Mouse (Mus musculus) midbrain, embryonic 11.5 days (tissue): ENCODE data around the gene Tmed1. TPM values are rescaled to one million over a fixed set of nuclear protein-coding genes. Genes with fewer than 3 reads are reported as not detected.

Source experiments
- ATAC-seq: fragments of 200-750 bp; cut with Nextera tagmentation; 2 replicates; pipeline ENCODE4 v1.8.0; 2017; ENCODE audit warnings: moderate TSS enrichment, moderate library complexity; ENCODE audit not compliant: low FRiP score
- DNase-seq: peaks from one replicate; pipeline ENCODE4 v3.0.0; 2015; ENCODE audit warnings: low spot score; ENCODE audit errors: missing footprints
- H3K27ac ChIP-seq: fragments of 300-500 bp; sonication (generic); 2 replicates; pipeline ENCODE4 v1.5.1; 2014; ENCODE audit warnings: low read depth, low read length
- H3K27me3 ChIP-seq: fragments of 300-500 bp; sonication (generic); 2 replicates; pipeline ENCODE4 v1.6.1; 2014; ENCODE audit warnings: mild to moderate bottlenecking, low read length, moderate library complexity, mixed read lengths; ENCODE audit not compliant: control insufficient read depth, insufficient read depth
- H3K36me3 ChIP-seq: fragments of 300-500 bp; sonication (generic); 2 replicates; pipeline ENCODE4 v1.6.1; 2014; ENCODE audit warnings: mild to moderate bottlenecking, low read length, moderate library complexity, mixed read lengths; ENCODE audit not compliant: control insufficient read depth, insufficient read depth
- H3K4me1 ChIP-seq: fragments of 300-500 bp; sonication (generic); 2 replicates; pipeline ENCODE4 v1.6.1; 2014; ENCODE audit warnings: low read length; ENCODE audit not compliant: control insufficient read depth, insufficient read depth
- H3K4me2 ChIP-seq: fragments of 300-500 bp; sonication (generic); 2 replicates; pipeline ENCODE4 v1.6.1; 2014; ENCODE audit warnings: mild to moderate bottlenecking, moderate library complexity
- H3K4me3 ChIP-seq: fragments of 300-500 bp; sonication (generic); 2 replicates; pipeline ENCODE4 v1.5.1; 2014; ENCODE audit warnings: low read depth, low read length
- H3K9ac ChIP-seq: fragments of 300-500 bp; sonication (generic); 2 replicates; pipeline ENCODE4 v1.6.1; 2014; ENCODE audit warnings: low read length
- H3K9me3 ChIP-seq: fragments of 300-500 bp; sonication (generic); 2 replicates; pipeline ENCODE4 v1.6.1; 2016; ENCODE audit warnings: low read length; ENCODE audit not compliant: control insufficient read depth
- WGBS: fragments of 180-500 bp; shearing (Covaris S2); extraction: QIAGEN DNeasy Blood & Tissue Kit; methylation state at CpG from one replicate; pipeline ENCODE4 v1.1.7; 2014; 5-methylcytosine and 5-hydroxymethylcytosine counted together
- polyA plus RNA-seq: library from polyadenylated mRNA; unstranded; fragments of >200 nt; fragmentation: Nextera tagmentation; extraction: Ambion mirVana; gene quantifications from 2 replicates; pipeline ENCODE4 v1.2.1, GENCODE M21; 2014

The Tmed1 gene
- polyA plus RNA-seq, 1 experiment from 2014 or later, result 68.0 TPM

DNA sequence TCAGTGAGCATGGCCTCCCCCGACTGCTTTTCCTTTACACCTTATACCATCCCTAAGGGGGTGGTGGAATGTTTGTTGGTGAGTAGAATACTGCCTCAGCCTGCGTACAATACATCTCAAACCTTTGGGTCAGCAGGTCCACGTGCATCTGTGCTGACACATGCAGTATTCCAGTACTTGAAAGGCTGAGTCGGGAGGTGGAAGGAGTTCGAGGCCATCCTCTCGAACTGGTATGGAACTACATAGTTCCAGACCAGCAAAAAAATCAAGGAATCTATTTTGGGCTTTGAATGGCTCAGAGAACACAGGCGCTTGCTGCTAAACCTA lies 600 bp upstream of the Tmed1 start:
- ATAC-seq (peak; percentile 33), DNase-seq (no peak)
- WGBS, result 6% methylated on average over 7 of the region's 7 CpGs
- Histone ChIP-seq H3K4me1 (peaks cover 9% of the 10 kb centered on the region), H3K27ac (peak overlapping the region; percentile 75), H3K9ac (peak overlapping the region; percentile 79), H3K27me3 (no peaks in the 10 kb centered on the region), H3K4me2 (peak overlapping the region; percentile 70), H3K36me3 (peaks cover 3% of the 10 kb centered on the region; the same call in 1 of the 2 replicates), H3K4me3 (peak overlapping the region; percentile 67), H3K9me3 (no peaks in the 10 kb centered on the region)

DNA sequence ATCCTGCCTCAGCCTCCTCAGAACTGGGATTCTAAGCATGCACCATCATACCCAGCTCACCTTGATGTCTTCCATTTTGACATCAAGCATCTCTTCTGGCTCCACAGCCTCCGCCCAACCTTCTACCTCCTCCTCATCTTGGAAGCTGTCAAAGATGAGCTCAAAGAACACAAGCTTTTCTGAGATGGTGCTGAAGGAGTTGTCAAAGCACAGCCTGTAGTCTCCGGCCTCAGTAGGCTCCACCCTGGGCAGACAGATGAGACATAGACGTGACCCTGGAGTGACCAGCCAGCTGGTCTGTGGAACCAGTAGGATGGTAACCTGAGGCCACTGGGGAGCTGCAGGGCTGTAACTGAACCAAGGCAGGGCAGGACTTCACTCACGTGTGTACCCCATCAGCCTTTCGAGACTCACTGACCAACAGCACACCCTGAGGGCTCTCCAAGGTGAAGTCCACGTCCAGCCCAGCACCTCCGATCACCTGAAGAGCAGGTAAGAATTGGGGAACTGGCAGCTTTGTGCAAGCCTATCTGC lies 1.1 kb downstream of the Tmed1 start:
- Histone ChIP-seq H3K9me3 (no peaks in the 10 kb centered on the region), H3K27me3 (no peaks in the 10 kb centered on the region), H3K4me1 (peaks cover 9% of the 10 kb centered on the region), H3K27ac (no peak overlapping the region), H3K9ac (0 out of 2 replicates have a peak overlapping the region, but pooled peaks have one; percentile 79), H3K36me3 (peaks cover 3% of the 10 kb centered on the region; the same call in 1 of the 2 replicates), H3K4me2 (peak overlapping the region; percentile 70), H3K4me3 (peak overlapping the region; percentile 67; the same call in 1 of the 2 replicates)
- ATAC-seq, result no peak
- DNase-seq, result peak; percentile 81
- 77% methylated on average over 7 of the region's 7 CpGs for WGBS

DNA sequence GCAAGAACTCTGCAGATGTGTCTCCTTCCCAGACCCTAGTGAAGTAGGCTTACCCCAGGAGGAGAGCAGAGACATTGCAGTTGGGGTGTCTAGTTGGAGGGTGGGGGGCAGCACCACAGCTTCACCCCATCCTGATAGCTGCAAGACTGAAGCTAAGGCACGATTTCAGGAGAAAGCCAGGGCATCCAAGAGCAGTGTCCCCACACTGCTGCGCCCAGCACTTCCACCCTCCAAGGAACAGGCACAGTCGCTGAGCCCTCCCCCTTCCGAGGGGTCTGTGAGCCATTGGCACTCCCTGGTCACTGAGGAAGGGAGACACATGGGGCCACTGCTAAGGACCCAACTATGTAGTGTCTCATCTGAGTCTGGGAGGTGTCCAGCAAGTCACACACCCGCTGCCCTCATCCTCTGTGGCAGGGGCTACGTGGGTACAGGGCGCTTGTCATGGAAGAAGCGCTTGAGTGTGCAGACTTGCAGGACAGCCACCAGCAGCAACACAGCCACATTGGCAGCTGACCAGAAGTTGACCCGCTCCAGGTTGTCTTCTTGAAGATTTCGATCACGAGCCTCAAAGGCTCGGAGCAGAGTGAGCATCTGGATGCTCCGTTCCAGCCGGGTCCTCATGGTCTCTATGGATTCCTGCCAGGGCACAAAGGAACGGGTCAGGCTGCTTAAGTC lies 2.2 kb downstream of the Tmed1 start:
- Histone ChIP-seq H3K27ac (no peak overlapping the region), H3K4me2 (no peak overlapping the region), H3K36me3 (peaks cover 6% of the 10 kb centered on the region; the same call in 1 of the 2 replicates), H3K9me3 (no peaks in the 10 kb centered on the region), H3K27me3 (no peaks in the 10 kb centered on the region), H3K4me1 (peaks cover 9% of the 10 kb centered on the region), H3K9ac (no peak overlapping the region), H3K4me3 (no peak overlapping the region)
- ATAC-seq (no peak), DNase-seq (peak; percentile 73)
- 92% methylated on average over 15 of the region's 15 CpGs for WGBS

DNA sequence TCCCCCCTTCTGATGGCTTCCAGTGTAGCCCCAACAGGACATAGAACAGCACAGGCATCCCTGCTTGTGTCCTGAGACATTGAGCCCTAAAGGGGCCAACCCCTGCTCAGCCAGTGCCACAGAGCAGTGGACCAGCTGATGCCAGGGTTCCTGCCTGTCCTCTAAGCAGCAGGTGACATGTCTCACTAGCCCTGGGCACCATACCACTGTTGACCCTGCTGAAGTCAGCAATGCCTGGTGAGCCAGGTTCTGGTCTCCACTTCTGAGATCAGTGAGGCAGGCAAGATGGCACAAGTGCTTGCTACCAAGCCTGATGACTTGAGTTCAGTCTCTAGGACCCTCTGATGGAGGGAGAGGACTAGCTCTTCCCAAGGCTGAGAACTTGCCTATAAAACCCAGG lies 4.3 kb downstream of the Tmed1 start:
- no peak overlapping the region for H3K9ac ChIP-seq
- H3K4me3 ChIP-seq, result no peak overlapping the region
- DNase-seq, result peak; percentile 74
- ATAC-seq, result no peak
- no peaks in the 10 kb centered on the region for H3K9me3 ChIP-seq
- no peaks in the 10 kb centered on the region for H3K27me3 ChIP-seq
- peaks cover 6% of the 10 kb centered on the region; the same call in 1 of the 2 replicates for H3K36me3 ChIP-seq
- H3K27ac ChIP-seq, result no peak overlapping the region
- no peak overlapping the region for H3K4me2 ChIP-seq
- peaks cover 6% of the 10 kb centered on the region for H3K4me1 ChIP-seq

DNA sequence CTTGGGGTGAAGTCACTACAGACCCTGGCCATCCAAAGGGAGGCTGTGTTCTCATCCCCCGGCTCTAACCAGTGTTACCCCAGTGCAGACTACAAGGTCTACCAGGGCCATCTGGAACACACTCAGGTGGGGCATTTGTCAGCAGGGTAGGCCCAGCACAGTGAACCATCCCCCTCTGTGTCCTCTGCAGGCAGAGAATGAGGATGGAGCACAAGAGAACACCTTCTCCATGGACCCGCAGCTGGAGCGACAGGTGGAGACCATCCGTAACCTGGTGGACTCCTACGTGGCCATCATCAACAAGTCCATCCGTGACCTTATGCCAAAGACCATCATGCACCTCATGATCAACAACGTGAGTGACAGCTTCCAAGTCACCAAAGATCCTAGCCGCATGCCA lies 6.7 kb downstream of the Tmed1 start:
- Histone ChIP-seq H3K36me3 (peaks cover 9% of the 10 kb centered on the region; the same call in 1 of the 2 replicates), H3K27me3 (no peaks in the 10 kb centered on the region), H3K9ac (no peak overlapping the region), H3K4me1 (no peaks in the 10 kb centered on the region), H3K9me3 (no peaks in the 10 kb centered on the region), H3K4me3 (no peak overlapping the region), H3K4me2 (no peak overlapping the region), H3K27ac (no peak overlapping the region)
- peak; percentile 51 for DNase-seq
- no peak for ATAC-seq
- 97% methylated on average over 8 of the region's 8 CpGs for WGBS

DNA sequence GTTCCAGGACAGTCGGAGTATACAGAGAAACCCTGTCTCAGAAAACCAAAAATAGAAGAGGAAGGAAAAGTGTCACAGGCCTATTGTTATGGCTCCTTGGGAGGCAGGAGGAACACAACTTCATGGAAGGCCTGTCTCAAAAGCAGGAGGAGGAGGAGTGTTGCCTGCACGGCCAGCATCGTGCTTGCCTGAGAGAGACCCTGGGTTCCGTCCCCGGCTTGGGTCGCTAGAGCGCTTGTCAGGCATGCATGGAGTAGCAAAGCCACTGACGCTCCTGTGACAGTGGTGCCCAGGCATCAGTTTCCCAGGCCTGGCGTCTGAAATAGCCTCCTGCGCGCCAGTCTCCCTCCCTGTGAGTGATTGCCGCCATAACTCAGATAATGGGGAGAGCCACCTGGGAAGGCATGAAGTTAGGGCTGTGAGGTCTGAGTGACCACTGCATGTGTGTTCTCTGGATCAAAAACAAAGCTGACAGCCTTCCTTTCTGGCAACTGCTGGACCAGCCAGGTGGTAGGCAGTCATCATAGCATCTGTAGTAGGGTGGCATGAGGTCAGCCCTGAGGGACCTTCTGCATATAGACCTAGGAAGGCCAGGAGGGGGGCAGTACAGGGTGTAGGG lies 11.7 kb downstream of the Tmed1 start:
- Histone ChIP-seq H3K4me3 (no peak overlapping the region), H3K9me3 (no peaks in the 10 kb centered on the region), H3K27me3 (no peaks in the 10 kb centered on the region), H3K27ac (no peak overlapping the region), H3K36me3 (peaks cover 3% of the 10 kb centered on the region; the same call in 1 of the 2 replicates), H3K4me1 (no peaks in the 10 kb centered on the region), H3K9ac (no peak overlapping the region), H3K4me2 (no peak overlapping the region)
- 92% methylated on average over 12 of the region's 12 CpGs for whole genome bisulfite sequencing
- ATAC-seq (no peak), DNase-seq (peak; percentile 67)

DNA sequence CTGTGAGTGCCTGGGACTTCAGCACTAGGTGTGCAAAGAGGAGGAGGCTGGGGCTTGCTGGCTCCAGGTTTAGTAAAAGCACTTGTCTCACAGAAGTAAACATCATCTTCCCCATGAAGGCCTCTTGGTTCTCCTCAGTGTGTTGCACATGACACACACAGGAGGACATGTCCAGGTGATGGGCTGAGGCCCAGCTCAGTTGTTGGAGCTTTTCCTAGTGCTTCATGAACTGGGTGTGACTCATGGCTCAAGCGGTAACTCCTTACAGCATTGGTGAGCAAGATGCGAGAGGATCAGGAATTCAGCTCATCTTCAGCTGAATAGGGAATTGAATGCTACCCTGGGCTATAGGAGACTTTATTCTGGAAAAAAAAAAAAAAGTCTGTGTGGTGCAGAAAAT lies 12.4 kb downstream of the Tmed1 start:
- Histone ChIP-seq H3K27ac (no peak overlapping the region), H3K36me3 (peaks cover 3% of the 10 kb centered on the region; the same call in 1 of the 2 replicates), H3K9me3 (no peaks in the 10 kb centered on the region), H3K4me3 (no peak overlapping the region), H3K4me1 (no peaks in the 10 kb centered on the region), H3K9ac (no peak overlapping the region), H3K4me2 (no peak overlapping the region), H3K27me3 (no peaks in the 10 kb centered on the region)
- no peak for DNase-seq
- no peak for ATAC-seq
- 94% methylated on average over 2 of the region's 2 CpGs for whole genome bisulfite sequencing

DNA sequence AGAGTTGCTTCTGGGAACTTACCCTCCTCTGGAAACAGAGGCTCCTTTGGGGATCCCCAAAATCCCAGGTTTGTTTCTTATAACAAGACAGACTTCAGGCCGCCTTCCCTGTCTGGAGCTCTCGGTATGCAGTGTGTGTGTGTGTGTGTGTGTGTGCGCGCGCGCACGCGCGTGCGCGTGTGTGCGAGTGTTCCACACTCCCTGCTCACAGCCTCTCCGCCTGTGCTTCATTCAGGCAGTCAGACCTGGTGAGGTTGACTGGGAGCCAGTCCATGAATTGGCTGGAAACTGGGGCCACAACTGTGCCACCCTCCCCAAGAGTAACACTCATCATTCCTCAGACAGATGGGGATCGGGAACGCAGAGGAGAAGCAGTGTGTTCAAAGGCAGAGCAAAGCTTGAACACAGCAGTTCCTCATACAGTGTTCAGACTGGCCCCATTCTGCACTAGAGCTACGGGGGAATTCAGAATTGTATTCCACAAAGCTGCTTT lies 13.0 kb downstream of the Tmed1 start:
- ATAC-seq (no peak), DNase-seq (no peak)
- 94% methylated on average over 16 of the region's 16 CpGs for WGBS
- H3K4me1 ChIP-seq, result no peaks in the 10 kb centered on the region
- no peak overlapping the region for H3K27ac ChIP-seq
- H3K9ac ChIP-seq, result no peak overlapping the region
- no peak overlapping the region for H3K4me2 ChIP-seq
- H3K4me3 ChIP-seq, result no peak overlapping the region
- H3K36me3 ChIP-seq, result peaks cover 3% of the 10 kb centered on the region; the same call in 1 of the 2 replicates
- H3K27me3 ChIP-seq, result no peaks in the 10 kb centered on the region
- H3K9me3 ChIP-seq, result no peaks in the 10 kb centered on the region
